Mouse (Mus musculus) CD4-positive, CD25-positive, alpha-beta regulatory T cell, adult 4 months (primary cell): Measurements from ENCODE around the gene Prdm2. TPM values are rescaled to one million over a fixed set of nuclear protein-coding genes. Genes with fewer than 3 reads are reported as not detected.

Source experiments
- ATAC-seq: one replicate; pipeline ENCODE4 v1.8.0; 2017
- polyA plus RNA-seq, 2 experiments: library from polyadenylated mRNA; unstranded; fragments of 100-300 nt; shearing (Covaris generic); gene quantifications; one replicate each; pipeline ENCODE4 v1.2.1; 2017

The Prdm2 gene
- polyA plus RNA-seq, 2 experiments from 2014 or later: 30.8 to 38.7 TPM

DNA sequence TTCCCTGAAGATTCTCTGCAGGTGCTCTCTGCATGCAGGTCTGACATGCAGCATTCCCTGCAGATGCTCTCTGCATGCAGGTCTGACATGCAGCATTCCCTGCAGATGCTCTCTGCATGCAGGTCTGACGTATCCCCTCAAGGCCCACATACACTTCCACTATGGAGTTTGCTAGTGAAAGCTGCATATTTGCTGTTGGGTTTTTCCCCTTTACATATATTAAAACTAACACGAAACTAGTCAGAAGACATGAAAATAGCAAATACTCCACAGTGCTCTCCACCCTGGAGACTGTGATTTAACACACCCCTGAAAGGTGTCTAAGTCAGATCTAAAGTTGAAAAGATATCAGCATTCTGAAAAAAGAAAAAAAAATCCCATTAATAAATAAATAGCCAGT, 2.8 kb downstream of the Prdm2 start:
- no peak for ATAC-seq

DNA sequence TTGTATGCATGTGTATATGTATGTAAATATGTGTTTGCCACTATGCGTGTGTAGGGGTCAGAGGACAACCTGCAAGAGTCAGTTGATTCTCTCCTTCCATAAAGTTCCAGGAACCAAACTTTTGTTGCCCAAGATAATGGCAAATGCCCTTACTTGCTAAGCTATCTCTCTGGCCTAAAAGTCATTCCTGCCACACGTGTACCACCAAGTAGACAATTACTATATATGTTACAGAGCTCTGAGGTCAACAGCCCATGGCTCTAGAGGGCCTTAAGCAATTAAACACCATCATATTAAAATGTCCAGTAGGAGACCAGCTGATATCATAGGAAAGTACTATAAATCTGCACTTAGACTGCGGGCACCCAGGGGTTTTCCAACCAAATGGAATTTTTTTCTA, 10.1 kb downstream of the Prdm2 start:
- no peak for ATAC-seq

DNA sequence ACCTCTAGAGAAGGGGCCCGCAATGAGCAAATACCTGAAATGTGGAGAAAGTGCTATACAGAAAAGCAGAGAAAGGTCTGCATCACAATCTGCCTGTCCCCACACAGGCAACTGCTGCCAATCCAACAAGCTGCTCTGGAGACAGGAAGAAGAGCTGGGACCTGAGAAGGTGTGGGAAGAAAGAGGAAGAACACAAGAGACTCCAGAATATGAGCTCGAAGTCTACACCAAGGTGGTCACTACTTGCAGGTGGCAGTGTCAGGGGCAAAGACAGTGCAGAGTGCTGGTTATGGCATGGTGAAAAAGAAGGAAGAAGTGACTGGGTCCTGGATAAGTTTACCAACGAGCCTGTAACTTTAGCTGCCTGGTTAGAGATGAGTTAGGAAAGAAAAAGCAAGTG, 14.4 kb downstream of the Prdm2 start:
- ATAC-seq: peak; percentile 19

DNA sequence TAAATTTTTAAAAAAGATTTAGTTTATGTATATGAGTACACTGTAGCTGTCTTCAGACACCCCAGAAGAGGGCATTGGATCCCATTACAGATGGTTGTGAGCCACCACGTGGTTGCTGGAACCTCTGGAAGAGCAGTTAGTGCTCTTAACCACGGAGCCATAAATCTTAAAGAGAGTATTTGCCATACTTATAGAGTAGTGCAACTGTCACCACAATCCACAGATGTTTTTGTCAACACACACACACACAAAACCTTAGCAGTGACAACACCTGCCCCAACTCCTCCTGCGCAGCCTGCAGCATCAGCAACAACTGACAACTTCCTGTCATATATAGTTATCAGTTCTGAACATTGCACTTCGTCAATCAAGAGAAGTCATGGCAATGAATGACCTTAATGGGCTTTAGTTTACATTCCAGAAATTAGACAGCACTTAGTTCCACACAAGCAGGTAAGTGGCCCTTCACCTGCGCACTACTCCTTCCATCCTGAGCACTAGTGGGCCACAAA, 14.9 kb downstream of the Prdm2 start:
- ATAC-seq: peak; percentile 76

DNA sequence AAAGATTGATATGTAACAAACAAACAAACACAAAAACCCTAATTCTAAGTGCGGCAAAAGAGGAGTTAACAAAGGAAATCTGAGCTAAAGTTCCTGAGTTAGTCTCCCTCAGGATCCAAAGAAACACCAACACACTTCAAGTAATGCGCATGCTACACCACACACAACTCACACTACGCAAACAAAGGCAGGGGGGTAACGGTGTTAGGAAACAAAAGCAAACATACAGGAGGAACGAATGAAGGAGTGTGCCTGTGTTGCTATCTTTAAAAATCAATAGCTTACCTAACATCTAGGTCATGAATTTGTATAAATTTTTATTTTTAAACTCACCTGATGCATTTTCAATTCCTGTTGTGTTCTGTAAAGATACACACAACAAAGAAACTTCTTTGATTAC, 18.5 kb downstream of the Prdm2 start:
- no peak for ATAC-seq

DNA sequence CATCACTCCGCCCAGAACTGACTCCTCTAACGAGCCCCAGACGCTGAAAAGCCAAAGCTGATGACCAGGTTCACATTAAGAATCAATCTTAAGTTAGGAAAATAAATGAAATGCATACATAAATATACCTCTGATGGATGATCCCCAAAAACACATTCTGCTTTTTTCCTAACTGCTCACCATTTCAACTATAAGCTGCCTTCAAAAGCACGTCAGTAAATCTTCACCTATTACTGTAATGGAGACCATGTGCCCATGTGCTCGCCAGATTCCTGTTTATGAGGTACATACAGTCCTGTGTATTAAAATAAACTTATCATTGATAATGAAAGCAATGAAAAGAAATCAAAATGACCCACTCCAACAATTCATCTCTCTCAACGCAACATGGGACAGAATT, 19.6 kb downstream of the Prdm2 start:
- no peak for ATAC-seq

DNA sequence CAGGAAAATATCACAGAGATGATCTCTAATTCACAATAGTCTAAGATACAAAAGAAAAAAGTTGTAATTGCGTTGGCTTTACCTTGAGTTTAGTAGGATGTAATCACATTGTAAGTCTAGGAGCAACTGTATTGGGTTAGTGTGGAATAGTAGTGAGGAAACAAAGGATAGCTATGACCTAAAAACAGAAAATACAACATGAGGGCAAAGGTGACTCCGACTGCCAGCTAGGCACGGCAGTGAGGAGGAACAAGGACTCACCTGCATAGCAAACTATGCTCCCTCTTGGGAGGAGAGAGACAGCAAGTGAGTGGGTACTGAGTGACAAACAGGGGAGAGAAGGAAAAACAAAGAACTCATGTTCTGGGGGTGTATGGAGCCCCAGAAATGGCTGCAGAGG, 21.0 kb downstream of the Prdm2 start:
- ATAC-seq: no peak

DNA sequence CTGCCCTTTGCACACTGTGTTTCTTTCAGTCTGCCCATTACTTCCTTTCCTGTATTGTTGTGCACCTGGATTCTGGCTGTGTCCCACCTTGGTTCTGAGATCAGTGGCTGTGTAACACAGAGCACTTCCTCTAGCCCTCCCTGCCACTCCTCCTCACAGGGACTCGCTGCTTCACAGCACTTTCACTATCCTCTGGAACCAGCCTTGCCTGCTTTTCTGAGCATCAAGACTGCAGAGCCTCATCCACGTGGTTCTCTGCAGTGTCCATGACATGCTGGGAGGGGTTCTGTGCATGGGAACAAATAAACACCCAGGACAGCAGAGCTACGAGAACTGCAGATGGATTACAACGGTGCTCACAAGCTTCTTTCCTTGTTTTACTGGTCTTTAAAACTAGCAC, 22.1 kb downstream of the Prdm2 start:
- peak; percentile 77 for ATAC-seq

DNA sequence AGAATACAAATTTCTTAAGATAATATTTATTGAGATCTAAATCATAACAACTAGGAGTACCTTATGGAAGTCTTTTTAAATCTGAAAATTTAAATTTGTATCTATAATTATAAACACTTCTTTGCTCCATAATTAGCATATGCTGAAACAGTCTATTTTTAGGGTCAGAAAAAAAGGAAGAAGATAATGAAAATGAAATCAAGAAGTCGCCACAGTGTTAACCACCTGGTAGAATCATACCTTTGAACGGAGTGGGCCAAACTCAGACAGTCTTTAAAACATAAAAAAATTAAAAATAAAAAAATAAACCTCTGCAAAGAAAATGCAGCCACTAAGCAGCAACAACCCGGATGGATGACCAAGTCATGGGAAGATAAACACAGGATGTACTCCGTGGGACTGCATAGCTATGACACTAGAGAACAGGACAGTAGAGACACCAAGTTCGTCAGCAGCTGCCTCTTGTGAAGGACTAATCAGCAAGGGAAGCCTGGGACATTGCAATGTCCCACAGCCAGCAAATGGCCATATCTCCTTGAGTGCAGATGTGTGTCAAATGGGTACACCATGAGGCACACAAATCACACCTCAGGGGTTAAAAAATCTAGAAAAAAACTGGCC, 24.1 kb downstream of the Prdm2 start:
- ATAC-seq: no peak

DNA sequence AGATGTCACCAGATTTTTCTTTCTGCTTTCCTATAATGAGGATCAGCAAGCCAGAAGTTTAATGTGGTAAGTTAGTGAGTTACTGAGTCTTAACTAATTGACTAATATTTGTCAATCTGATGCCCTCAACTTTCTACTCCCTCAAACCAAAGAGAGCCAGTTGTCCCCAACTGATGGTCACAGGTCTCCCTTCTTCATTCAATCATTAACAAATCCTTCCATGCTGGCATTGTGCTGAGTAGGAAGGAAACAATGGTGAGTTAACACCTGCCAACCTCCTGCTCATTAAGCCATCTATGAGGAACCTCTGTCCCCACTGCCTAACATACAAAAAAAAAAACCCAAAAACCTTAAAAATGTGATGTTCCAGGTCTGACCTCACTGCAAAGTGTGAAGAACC, 26.7 kb downstream of the Prdm2 start:
- ATAC-seq: no peak

DNA sequence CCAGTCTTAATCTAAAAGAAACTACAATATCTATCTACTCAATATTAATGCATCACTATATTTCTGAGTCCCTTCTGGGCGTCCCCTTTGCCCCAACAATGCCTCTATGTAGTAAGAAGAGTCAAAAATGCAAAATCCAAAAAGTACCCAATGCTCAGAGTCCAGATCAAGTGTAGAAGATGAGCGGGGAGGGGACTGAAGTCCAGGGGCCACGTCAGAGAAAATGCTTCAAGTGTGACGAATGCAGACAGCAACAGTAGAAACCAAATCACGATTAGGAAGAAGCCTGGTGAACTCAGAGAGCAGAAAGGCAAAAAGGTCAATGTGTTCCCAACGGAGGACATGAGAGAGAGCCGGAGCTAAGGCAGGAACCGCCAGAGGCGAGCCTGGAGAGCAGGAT, 27.3 kb downstream of the Prdm2 start:
- no peak for ATAC-seq

DNA sequence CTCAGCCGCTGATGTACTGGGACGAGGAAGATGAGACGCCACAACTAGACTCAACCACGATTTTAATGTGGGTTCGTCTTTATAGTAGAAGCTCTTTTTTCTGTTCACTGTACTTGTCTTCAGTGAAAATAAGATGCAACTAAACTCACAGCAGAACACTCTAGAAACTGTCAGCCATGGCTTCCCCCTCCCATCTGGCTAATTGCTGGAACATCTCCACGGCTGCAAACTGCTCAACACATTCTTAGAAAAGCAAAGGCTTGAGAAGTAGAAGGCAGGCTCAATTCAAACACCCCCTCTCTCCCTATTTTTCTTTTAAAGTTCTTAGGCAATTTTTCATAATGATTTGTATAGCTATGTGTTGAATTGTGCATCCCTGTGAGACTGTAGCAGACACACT, 29.7 kb downstream of the Prdm2 start:
- ATAC-seq: no peak

DNA sequence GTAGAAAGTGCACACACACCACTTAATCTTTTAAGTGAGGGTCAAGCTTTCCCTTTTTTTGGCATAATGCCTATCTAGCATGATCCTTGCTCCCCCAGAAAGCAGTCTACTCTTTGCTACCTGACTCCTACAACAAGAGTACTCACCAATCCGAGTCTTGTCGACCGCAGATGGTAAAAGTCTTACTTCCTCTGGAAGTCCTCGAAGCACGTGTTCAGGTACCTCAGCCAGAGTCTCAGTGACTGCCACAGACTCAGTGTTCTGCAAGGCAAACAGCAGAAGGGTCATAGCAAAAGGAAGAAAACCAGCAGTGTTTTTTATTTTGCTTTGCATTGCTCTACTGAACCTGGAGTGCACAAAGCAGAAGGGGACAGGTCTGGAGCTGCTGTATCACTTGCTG, 32.1 kb downstream of the Prdm2 start:
- no peak for ATAC-seq

DNA sequence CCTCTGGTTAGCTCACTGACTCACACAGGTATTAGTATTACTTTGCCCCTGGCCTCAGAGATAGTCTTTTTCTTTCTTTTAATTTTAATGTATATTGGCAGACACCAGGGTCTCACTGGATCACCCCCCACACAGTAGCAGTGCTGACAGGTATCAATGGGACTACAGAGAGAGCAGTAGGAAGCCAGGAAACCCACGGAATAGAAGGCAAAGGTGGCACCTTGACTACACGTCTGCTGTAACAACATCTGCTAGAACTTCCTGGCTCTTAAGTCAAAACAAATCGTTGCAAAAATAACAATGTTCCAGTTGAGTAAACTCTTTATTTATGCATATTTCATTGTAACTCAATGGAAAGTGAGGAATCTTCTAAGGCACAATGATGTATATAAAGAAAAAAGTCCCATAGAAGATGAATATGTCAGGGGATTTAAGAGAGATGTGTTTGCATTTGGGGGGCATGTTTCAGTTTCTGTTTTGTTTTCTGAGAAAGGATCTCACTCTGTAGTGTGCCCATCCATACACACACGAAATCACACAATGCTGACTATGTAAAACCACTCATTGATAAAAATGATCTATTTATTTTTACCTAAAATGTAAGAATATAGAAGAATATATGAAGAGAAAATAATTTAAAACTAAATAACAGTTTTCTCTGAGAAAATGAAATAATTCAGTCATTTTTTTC, 41.0 kb downstream of the Prdm2 start:
- ATAC-seq: peak; percentile 77

DNA sequence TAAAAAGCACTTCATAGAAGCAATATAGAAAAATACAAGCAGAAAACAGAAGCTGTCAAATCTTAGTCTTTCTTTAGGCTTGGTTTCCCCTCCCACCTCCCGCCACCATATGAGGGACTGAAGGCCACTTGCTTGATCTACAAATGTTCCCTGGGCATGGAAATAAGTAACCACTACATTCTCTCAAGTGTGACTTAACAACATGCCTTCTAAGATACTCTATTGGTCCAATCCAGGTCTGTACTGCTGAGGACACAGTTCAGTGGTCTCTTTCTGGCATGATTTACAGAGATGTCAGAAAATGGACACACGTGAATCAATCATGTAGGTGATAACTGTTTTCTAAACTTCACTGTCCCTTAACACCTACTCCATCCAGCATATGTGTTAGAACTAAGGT, 42.5 kb downstream of the Prdm2 start:
- no peak for ATAC-seq

DNA sequence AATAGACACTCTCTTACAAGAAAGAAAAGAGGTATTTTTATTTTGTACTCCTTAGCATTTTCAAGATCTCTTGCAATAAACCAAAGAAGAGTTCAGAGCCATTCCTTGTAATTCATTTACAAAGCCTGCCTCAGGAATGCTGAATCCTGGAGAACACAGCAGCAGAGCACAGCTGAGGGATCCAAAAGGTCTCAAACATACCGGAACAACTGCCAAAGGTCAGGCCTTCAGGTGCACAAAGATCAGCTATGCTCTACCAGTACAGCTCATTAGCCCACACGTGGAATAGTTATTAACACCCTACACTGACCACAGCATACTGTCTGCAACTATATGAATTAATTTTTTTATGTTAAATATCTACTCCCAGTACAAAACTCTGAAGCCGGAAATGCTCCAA, 44.7 kb downstream of the Prdm2 start:
- no peak for ATAC-seq

DNA sequence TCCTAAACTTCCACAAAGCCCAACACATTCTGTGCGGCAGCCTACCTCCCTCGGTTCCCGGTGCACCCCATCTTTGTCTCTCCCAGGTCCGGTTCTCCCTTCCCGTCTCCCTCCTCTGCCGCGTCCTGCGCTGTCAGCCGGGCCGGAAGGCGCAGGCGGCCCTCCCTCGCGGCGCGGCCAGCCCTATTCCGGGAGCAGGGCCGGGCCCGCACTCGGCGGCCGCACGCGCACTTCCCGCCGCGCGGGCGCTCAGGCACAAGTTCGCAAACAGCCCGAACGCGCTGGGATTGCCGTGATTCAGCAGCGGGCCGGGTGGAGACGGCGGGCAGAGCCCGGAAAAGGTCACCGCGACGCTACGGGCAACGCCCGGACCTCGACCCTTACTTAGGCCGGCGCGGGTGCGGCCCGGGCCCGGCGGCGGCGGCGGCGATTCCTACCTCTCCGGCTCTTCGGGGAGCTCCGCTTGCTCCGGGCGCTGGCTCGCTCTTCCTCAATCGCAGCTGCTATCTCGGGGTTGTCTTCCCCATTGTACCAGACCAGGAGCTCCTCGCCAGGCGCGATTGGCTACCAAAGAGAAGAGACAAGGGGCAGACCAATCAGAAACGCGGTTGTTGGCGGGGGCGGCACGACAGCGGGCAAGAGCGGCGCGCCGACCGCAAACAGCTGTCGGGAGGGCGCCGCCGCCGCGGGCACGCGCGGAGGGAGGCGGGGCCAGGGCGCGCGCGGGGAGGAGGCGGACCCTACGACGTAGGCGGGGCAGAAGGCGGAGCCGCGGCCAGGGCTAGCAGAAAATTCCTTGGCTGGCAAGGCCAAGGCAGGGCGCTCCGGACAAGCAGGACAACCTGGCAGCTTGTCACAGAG, 50.9 kb downstream of the Prdm2 start:
- peak; percentile 95 for ATAC-seq

DNA sequence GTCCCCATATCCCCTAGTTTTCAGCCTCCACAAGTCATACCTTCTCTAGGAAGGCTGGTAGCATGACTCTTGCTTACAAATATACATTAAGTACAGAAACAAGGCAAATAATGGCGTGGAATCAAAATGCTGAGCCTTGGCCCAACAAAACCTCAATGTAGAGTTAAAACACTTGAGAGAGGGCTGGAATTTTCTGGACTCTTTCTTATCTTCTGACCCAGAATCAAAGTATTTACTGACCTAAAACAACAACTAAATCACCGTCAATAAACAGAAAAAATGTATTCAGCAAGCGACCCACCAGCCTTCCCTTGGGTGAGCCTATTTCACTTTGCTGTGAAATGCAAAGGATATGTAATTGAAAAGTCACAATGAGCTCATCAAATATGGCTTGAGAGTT, 52.0 kb downstream of the Prdm2 start:
- no peak for ATAC-seq

DNA sequence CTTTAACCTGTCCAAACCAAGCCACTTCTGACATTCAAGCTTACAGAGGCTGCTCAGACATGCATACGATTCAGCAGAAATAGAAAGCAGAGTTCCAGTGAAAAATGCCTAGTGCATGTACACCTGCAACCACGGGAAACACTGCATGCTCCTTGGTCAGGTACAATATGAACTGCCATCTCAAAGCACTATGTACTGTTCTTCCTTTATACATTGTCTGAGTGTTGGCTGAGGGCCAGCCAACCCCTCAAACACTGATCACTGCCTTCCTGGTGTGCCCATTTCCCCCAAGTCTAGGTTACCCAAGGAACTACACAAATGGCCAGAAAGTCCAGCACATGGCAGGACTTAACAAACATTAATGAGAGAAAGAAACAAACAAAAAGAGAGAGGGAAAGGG, 53.5 kb downstream of the Prdm2 start:
- no peak for ATAC-seq

DNA sequence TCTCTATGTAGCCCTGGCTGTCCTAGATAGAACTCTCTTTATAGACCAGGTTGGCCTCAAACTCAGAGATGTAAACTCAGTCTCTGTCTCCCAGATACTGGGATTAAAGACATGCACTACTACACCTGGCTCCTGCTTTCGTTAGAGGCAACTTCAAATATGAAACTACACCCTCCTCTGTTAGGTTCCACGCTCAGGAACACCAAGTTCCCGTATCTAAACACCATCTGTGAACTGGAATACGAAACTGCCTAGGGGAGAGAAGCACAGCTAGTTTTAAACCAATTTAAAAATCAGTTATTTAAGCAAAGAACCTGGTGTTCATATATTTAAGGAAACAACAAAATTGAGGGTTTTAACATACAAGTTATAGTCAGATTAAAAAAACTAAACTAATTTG, 56.9 kb downstream of the Prdm2 start:
- no peak for ATAC-seq

DNA sequence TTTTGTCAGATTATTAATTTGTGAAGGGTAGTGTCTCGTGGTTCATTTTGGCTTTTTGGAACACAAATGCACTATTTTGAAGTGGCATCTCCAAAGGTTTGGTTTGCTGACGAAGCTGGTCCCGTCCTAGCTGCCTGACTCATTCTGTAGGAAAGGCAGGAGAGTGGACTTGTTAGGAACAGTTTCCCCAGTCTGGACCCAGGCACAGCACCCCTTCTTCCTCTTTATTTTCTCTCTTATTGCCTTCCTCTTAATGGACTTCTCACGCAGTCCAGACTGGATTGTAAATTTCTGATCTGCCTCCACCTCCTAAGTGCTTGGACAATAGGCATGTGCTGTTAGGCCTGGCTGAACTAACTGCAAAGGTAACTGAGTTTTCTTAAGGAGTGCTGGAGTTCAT, 57.8 kb downstream of the Prdm2 start:
- ATAC-seq: peak; percentile 4

DNA sequence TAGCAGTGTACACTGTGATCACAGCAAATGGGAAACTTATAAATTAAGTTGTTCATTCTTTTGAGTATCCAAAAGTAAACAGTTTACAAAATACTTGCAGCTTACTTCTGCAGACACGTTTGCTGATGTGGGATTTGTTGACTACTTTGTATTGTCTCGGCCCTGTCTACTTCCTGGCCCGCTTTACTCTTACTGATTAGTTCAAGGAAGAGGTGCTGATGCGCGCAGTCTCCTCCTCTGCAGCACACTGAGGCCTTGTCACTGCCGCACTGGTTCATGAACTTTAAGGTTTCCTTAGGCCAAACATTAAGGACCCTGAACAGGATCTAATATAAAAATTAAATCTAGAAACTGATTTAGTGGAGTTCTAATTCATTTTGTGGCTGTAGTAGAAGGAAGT, 58.2 kb downstream of the Prdm2 start:
- peak; percentile 72 for ATAC-seq

DNA sequence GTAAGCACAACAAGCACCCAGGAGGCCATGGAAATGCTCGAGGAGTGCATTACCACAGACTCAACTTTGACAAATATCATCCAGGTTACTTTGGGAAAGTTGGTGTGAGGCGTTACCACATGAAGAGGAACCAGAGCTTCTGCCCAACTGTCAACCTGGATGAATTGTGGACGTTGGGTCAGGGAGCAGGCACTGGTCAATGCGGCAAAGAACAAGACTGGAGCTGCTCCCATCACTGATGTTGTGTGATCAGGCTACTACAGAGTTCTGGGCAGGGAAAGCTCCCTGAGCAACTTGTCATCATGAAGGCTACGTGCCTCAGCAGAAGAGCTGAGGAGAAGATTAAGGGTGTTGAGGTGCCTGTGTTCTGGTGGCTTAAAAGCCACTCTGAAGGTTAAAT, 60.2 kb downstream of the Prdm2 start:
- no peak for ATAC-seq

DNA sequence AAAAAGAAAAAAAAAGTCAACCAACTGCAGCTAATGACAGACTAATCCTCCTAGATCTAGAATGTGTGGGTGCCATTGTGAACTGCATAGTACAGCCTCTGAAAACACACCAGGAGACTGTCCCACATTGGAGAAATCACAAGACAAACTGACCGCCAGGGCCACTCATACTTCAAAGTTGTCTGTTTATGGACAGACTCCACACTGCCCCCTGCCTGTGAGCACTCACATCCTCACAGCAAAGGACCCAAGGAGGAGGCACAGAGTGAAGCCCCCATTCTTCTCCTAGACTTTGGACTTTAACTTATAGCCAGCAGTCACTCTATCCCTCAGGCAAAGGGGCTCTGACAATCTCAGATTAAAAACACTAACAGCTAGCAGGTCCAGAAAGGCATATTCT, 61.5 kb downstream of the Prdm2 start:
- no peak for ATAC-seq
